Mouse (Mus musculus) heart, embryonic 13.5 days (tissue): ENCODE measurements around the gene Prkn. TPM values are rescaled to one million over a fixed set of nuclear protein-coding genes. Genes with fewer than 3 reads are reported as not detected.

Experiments used
- ATAC-seq: fragments of 200-750 bp; cut with Nextera tagmentation; 2 replicates; pipeline ENCODE4 v1.8.0; 2017; ENCODE audit warnings: moderate TSS enrichment; ENCODE audit not compliant: insufficient number of reproducible peaks, low FRiP score, low TSS enrichment; ENCODE audit errors: extremely low read depth
- H3K27ac ChIP-seq: fragments of 300-500 bp; sonication (generic); replicated peaks from 2 replicates; pipeline ENCODE4 v1.5.1; 2015; ENCODE audit warnings: moderate library complexity, mild to moderate bottlenecking, inconsistent platforms
- H3K27me3 ChIP-seq: fragments of 300-500 bp; sonication (generic); replicated peaks from 2 replicates; pipeline ENCODE4 v1.6.1; 2015; ENCODE audit warnings: mild to moderate bottlenecking, inconsistent platforms
- H3K36me3 ChIP-seq: fragments of 300-500 bp; sonication (generic); 2 replicates; pipeline ENCODE4 v1.6.1; 2015; ENCODE audit warnings: mild to moderate bottlenecking, inconsistent platforms
- H3K4me1 ChIP-seq: fragments of 300-500 bp; sonication (generic); 2 replicates; pipeline ENCODE4 v1.6.1; 2015; ENCODE audit warnings: inconsistent platforms
- H3K4me2 ChIP-seq: fragments of 300-500 bp; sonication (generic); 2 replicates; pipeline ENCODE4 v1.6.1; 2015; ENCODE audit warnings: inconsistent platforms, mild to moderate bottlenecking, moderate library complexity
- H3K4me3 ChIP-seq: fragments of 300-500 bp; sonication (generic); 2 replicates; pipeline ENCODE4 v1.5.1; 2015; ENCODE audit warnings: moderate library complexity, mild to moderate bottlenecking, inconsistent platforms
- H3K9ac ChIP-seq: fragments of 300-500 bp; sonication (generic); 2 replicates; pipeline ENCODE4 v1.6.1; 2015; ENCODE audit warnings: inconsistent platforms, mild to moderate bottlenecking, moderate library complexity
- H3K9me3 ChIP-seq: fragments of 300-500 bp; sonication (generic); 2 replicates; pipeline ENCODE4 v1.6.1; 2016; ENCODE audit warnings: inconsistent platforms
- WGBS: fragments of 180-500 bp; shearing (Covaris S2); methylation state at CpG from one replicate; pipeline ENCODE4 v1.1.7; 2015; ENCODE audit warnings: mixed read lengths; 5-methylcytosine and 5-hydroxymethylcytosine counted together
- polyA plus RNA-seq: library from polyadenylated mRNA; unstranded; fragments of >200 nt; fragmentation: Nextera tagmentation; extraction: Ambion mirVana; gene quantifications from 2 replicates; pipeline ENCODE4 v1.2.1, GENCODE M21; 2015

Prkn gene
- polyA plus RNA-seq, 1 experiment from 2014 or later, result 1.8 TPM

DNA sequence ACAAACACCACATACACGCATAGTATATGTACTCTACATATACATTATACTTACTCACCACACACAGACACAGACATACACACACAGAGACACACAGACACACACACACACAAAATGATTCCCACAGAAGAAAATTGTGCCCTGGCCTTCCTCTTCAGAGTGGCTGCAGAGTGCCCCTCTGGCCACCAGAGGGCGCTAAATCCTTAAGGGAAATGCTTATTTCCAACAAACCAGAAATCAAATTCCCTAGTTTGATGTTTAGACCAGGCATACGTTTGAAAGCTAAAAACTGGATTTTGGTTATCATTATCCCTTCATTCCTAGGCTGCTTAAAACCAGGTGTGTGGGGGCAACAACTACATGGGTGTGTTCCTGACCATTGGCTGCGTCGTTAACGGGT lies 1196.0 kb downstream of the Prkn start:
- Histone ChIP-seq H3K27ac (no peak overlapping the region), H3K9ac (no peak overlapping the region), H3K4me3 (no peak overlapping the region), H3K4me2 (0 out of 2 replicates have a peak overlapping the region, but pooled peaks have one; percentile 16), H3K27me3 (peaks cover 18% of the 10 kb centered on the region), H3K9me3 (no peaks in the 10 kb centered on the region), H3K36me3 (no peaks in the 10 kb centered on the region), H3K4me1 (peaks cover 20% of the 10 kb centered on the region)
- no peak for ATAC-seq
- 41% methylated on average over 6 of the region's 6 CpGs for WGBS

DNA sequence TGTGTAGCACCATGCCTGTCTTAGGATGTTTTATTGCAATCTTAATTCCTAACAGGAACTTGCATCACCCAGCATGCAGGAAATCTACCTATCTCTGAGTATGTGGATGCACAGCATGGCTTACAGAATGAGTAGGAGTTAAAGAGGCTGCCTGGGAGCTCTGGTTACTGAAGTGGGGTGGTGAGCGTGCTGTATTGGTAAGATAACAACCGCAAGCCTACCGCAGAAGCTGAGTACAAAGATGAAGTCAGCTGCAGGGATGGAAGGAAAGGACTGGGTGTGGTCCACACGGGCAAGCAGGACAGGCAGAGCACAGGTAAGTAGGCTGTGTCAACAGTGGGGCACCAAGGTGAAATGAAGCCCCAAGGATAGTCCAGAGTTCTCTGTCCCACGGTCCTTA lies 1196.9 kb downstream of the Prkn start:
- Histone ChIP-seq H3K36me3 (no peaks in the 10 kb centered on the region), H3K4me2 (peak overlapping the region; percentile 16; the same call in 1 of the 2 replicates), H3K9ac (no peak overlapping the region), H3K27me3 (peaks cover 18% of the 10 kb centered on the region), H3K4me3 (no peak overlapping the region), H3K9me3 (no peaks in the 10 kb centered on the region), H3K4me1 (peaks cover 13% of the 10 kb centered on the region), H3K27ac (no peak overlapping the region)
- 57% methylated on average over 5 of the region's 5 CpGs for whole genome bisulfite sequencing
- no peak for ATAC-seq

DNA sequence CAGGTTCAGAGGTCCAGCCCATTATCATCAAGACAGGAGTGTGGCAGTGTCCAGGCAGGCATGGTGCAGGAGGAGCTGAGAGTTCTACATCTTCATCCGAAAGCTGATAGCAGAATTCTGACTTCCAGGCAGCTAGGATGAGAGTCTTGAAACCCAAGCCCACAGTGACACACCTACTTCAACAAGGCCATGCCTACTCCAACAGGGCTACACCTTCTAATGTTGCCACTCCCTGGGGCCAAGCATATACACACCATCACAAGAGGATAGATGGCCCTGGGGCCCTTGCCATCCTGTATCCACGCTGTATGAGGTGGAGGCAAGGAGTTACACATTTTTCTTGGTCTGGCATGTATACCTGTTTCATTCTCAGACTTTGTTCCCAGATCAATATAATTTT lies 1197.4 kb downstream of the Prkn start:
- Histone ChIP-seq H3K9ac (no peak overlapping the region), H3K4me2 (no peak overlapping the region), H3K9me3 (no peaks in the 10 kb centered on the region), H3K27me3 (peaks cover 18% of the 10 kb centered on the region), H3K4me1 (peaks cover 8% of the 10 kb centered on the region), H3K36me3 (no peaks in the 10 kb centered on the region), H3K27ac (no peak overlapping the region), H3K4me3 (no peak overlapping the region)
- no peak for ATAC-seq
- WGBS, result 80% methylated on average over 2 of the region's 2 CpGs

DNA sequence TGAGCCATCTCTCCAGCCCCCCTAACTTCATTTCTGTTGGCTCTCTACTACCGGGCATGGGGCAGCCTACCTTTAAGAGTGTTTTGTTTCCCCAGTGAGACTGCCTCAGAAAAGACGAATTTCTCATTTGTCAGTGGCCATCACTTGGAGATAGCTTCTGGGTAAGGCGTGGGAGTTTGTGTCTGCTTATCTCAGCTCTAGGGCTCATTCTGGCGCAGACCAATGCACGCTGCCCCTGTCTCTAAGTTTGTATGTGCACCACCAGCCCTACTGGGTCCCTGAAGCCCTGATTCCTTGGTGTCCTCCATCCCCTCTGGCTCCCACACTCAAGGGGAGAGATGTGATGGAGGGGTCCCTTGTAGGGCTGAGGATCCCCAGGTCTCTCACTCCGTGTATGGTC lies 1198.3 kb downstream of the Prkn start:
- Histone ChIP-seq H3K27ac (no peak overlapping the region), H3K9ac (0 out of 2 replicates have a peak overlapping the region, but pooled peaks have one; percentile 25), H3K4me3 (no peak overlapping the region), H3K9me3 (no peaks in the 10 kb centered on the region), H3K4me2 (peak overlapping the region; percentile 35; the same call in 1 of the 2 replicates), H3K36me3 (no peaks in the 10 kb centered on the region), H3K4me1 (peaks cover 7% of the 10 kb centered on the region), H3K27me3 (peaks cover 23% of the 10 kb centered on the region)
- 40% methylated on average over 6 of the region's 6 CpGs for WGBS
- no peak for ATAC-seq

DNA sequence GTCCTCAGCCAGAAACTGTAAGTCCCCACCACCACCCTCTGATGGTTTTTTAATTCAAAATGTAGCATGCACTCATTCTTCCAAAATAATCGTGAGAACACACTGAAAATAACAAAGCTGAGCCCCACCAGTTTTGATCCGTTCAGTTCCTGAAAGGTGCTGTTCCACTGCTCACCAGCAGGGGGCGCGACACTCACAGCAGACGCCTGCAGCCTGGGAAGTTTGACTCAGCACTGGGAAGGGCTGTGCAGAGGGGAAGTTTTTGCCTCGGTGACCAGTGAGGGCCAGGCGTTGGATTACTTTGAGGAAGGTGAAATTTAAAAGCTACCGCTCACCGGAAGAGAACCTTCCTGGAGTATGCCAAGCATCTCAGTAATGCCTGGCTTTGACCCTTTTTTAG lies 1199.0 kb downstream of the Prkn start:
- Histone ChIP-seq H3K27ac (no peak overlapping the region), H3K9me3 (no peaks in the 10 kb centered on the region), H3K27me3 (peaks cover 29% of the 10 kb centered on the region), H3K36me3 (no peaks in the 10 kb centered on the region), H3K9ac (peak overlapping the region; percentile 25; the same call in 1 of the 2 replicates), H3K4me1 (peaks cover 7% of the 10 kb centered on the region), H3K4me2 (peak overlapping the region; percentile 35), H3K4me3 (no peak overlapping the region; the same call in 1 of the 2 replicates)
- whole genome bisulfite sequencing, result 1% methylated on average over 9 of the region's 9 CpGs
- no peak for ATAC-seq

DNA sequence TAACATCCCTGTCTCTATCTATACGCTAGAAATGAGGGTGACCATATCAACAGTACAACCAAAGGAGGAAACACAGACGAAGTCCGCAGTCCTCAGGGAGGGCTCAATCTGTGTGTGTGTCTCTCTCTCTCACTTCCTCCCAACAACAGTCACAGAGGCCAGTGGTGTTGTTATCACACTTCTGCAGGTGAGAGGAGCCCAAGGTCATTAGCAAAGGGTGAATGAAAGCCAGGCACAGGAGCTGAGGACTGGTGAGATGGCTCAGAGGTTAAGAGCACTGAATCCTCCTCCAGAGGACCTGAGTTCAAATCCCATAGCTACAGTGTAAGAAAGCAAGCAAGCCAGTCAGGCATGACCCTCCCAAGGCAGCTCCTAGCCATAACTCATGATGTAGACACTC lies 1199.7 kb downstream of the Prkn start:
- Histone ChIP-seq H3K27me3 (peaks cover 31% of the 10 kb centered on the region), H3K4me1 (peaks cover 9% of the 10 kb centered on the region), H3K9ac (no peak overlapping the region), H3K36me3 (no peaks in the 10 kb centered on the region), H3K4me3 (no peak overlapping the region), H3K9me3 (no peaks in the 10 kb centered on the region), H3K4me2 (no peak overlapping the region), H3K27ac (no peak overlapping the region)
- no peak for ATAC-seq
- WGBS, result 55% methylated on average over 3 of the region's 3 CpGs

DNA sequence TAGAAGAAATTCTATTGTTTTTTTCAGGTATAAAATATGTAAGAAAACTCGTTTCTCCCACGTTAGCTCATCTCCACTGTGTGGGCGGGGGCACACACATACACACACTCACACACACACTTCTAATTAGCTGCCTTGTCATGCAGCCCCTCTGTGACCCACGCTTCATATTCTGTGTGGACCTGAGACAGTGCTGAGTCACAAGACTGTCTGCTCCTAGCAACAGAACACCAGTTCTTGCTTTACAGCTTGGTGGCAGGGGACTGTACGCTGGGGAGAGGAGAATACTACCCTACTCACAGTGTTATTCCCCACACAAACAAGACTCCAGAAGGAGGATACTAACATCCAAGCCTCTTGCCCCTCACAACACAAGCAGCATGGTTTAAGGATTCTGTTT lies 1200.4 kb downstream of the Prkn start:
- H3K4me3 ChIP-seq, result no peak overlapping the region
- ATAC-seq, result no peak
- no peak overlapping the region for H3K4me2 ChIP-seq
- no peaks in the 10 kb centered on the region for H3K9me3 ChIP-seq
- H3K27ac ChIP-seq, result no peak overlapping the region
- H3K27me3 ChIP-seq, result peaks cover 29% of the 10 kb centered on the region
- H3K9ac ChIP-seq, result no peak overlapping the region
- peaks cover 9% of the 10 kb centered on the region for H3K4me1 ChIP-seq
- H3K36me3 ChIP-seq, result no peaks in the 10 kb centered on the region
- WGBS, result 73% methylated on average over 5 of the region's 5 CpGs

DNA sequence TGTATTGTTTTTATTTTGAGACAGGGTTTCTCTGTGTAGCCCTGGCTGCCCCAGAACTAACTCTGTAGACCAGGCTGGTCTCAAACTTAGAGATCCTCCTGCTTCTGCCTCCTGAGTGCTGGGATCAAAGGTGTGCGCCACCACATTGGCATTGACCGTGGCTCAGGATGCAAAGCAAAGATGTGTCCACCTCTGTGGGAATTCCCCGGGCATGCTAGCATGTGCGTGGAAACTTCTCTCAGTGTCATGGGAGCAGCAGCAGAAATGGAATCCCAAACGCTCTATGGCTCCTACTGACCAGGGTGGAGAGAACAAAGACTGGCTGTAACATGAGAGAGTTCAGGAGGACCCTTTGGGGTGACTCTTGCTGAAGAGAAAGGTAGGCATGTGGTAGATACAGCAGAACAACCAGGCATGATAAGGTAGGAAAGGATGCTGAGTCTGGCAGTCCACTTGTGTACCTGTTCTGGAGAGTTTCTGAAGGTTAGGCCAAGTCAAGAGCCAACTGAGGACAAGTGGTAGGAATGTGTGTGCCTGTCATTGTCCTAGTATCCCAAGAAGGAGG lies 1201.0 kb downstream of the Prkn start:
- H3K36me3 ChIP-seq, result no peaks in the 10 kb centered on the region

DNA sequence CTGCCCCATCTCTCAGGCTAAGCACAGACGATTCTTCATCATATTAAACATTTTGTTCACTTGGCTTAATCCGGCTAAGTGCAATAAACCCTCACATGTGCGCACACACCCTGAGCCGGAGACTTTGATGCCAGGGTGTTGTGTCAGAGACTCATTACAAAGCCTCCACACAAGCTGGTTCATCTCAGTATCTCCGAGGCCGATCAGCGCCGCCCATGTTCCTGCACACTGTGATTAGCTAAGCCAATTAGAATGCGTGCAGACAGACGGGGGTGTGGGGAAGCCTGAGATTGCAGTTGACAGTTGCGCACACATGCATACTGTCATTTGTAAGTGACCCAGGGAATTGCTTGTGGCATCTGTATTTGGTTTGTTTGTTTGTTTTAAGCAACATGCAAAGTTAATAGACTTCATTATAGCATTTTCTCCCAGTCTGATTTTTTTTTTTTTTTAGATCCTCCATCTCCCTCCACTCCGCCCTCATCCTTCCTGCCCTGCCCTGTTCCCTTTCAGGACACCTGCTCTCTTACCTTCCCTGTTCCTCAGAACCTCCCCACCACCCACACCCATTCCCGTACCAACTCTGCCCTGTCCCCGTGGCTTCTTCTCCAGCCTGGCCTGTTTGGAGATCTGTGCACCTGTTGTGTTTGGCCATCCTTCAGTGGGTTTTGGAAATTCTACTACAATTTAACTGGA lies 1202.5 kb downstream of the Prkn start:
- Histone ChIP-seq H3K4me2 (no peak overlapping the region), H3K4me3 (no peak overlapping the region), H3K27ac (no peak overlapping the region), H3K36me3 (no peaks in the 10 kb centered on the region), H3K4me1 (peaks cover 9% of the 10 kb centered on the region), H3K9me3 (no peaks in the 10 kb centered on the region), H3K27me3 (peaks cover 28% of the 10 kb centered on the region), H3K9ac (no peak overlapping the region)
- 60% methylated on average over 14 of the region's 14 CpGs for WGBS
- ATAC-seq, result no peak

More for the DNA sequence above, 1201.0 kb downstream of the Prkn start:
- no peak overlapping the region for H3K9ac ChIP-seq
- H3K4me3 ChIP-seq, result no peak overlapping the region
- WGBS, result 88% methylated on average over 5 of the region's 5 CpGs
- H3K4me2 ChIP-seq, result no peak overlapping the region
- H3K27me3 ChIP-seq, result peaks cover 33% of the 10 kb centered on the region
- ATAC-seq, result no peak
- peaks cover 9% of the 10 kb centered on the region for H3K4me1 ChIP-seq
- no peaks in the 10 kb centered on the region for H3K9me3 ChIP-seq
- no peak overlapping the region for H3K27ac ChIP-seq

DNA sequence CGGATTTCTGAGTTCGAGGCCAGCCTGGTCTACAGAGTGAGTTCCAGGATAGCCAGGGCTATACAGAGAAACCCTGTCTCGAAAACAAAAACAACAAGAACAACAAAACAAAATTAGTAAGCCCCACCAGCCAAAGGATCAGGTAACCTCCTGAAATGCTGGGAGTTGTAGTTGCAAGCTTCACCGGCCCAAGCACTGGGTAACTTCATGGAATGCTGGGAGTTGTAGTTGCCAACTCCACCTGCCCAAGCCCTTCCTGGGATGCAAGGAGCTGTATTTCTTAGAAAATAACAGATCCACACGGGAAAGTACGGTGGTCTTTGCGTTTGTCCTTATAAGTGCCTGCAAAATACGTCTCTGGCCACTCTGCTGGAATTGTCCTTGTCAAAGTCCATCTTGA lies 1204.0 kb downstream of the Prkn start:
- no peaks in the 10 kb centered on the region for H3K36me3 ChIP-seq
- H3K27me3 ChIP-seq, result peaks cover 32% of the 10 kb centered on the region
- WGBS, result 57% methylated on average over 8 of the region's 8 CpGs
- no peak overlapping the region for H3K4me3 ChIP-seq
- 0 out of 2 replicates have a peak overlapping the region, but pooled peaks have one; percentile 22 for H3K4me2 ChIP-seq
- no peaks in the 10 kb centered on the region for H3K9me3 ChIP-seq
- no peak overlapping the region for H3K9ac ChIP-seq
- no peak overlapping the region for H3K27ac ChIP-seq
- peaks cover 15% of the 10 kb centered on the region for H3K4me1 ChIP-seq
- ATAC-seq, result no peak

DNA sequence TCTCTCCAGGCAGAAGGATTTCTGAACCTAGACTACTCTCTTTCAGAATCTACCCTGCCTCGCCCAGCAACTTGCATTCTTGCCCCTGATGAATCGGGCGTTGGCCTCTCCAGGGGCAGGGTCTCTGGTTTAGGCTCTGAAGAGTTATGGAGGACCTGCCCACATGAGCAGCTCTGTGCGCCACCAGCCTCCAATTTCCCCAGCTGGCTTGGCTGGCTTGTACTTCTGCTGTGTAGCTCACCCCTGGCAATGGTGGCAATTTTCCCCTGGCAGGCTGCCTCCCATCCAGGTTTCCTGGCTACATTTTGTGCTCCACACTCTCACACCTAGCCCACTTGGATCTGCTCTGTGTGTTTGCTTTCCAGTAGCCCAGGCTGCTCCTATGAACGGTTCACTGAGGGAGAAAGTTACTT lies 1205.7 kb downstream of the Prkn start:
- Histone ChIP-seq H3K9me3 (no peaks in the 10 kb centered on the region), H3K36me3 (no peaks in the 10 kb centered on the region), H3K27ac (no peak overlapping the region), H3K4me2 (no peak overlapping the region), H3K27me3 (peaks cover 32% of the 10 kb centered on the region), H3K9ac (no peak overlapping the region), H3K4me3 (no peak overlapping the region), H3K4me1 (peaks cover 15% of the 10 kb centered on the region)
- WGBS, result 43% methylated on average over 5 of the region's 5 CpGs
- ATAC-seq, result no peak

DNA sequence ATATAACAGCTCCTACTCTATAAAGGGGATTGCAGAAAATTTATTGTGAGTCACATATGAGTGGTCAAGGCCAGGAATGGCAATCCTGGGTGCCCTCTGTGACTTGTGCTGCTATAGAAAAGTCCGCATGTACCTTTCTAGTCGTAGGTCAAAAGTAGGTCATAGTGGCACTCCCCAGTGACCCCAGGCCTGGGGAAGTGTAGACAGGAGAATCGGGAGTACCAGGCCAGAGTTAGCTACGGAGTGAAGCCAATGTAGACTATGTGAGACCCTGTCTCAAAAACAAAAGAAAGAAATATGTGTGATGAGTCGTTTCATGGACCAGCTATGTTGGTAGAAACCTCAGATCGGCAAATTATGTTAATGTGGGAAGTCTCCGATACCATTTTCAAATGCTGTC lies 1206.8 kb downstream of the Prkn start:
- Histone ChIP-seq H3K9ac (no peak overlapping the region), H3K27ac (no peak overlapping the region), H3K4me1 (peaks cover 15% of the 10 kb centered on the region), H3K27me3 (peaks cover 32% of the 10 kb centered on the region), H3K4me3 (no peak overlapping the region), H3K9me3 (no peaks in the 10 kb centered on the region), H3K36me3 (no peaks in the 10 kb centered on the region), H3K4me2 (no peak overlapping the region)
- 68% methylated on average over 7 of the region's 7 CpGs for WGBS
- ATAC-seq, result no peak
